Mouse (Mus musculus) intestine, postnatal 0 days (tissue): ENCODE results near the gene Herc3. TPM values are rescaled to one million over a fixed set of nuclear protein-coding genes. Genes with fewer than 3 reads are reported as not detected.
A peak's percentile ranks its signal among the peaks of the same experiment; 100 is the strongest.

Experiments
- ATAC-seq: fragments of 200-750 bp; cut with Nextera tagmentation; 2 replicates; pipeline ENCODE4 v1.8.0; 2017; ENCODE audit warnings: mild to moderate bottlenecking, moderate TSS enrichment, moderate library complexity
- H3K27ac ChIP-seq: fragments of 300-500 bp; sonication (generic); 2 replicates; pipeline ENCODE4 v1.5.1; 2014; ENCODE audit warnings: mild to moderate bottlenecking, low read depth, low read length, moderate library complexity
- H3K27me3 ChIP-seq: fragments of 300-500 bp; sonication (generic); replicated peaks from 2 replicates; pipeline ENCODE4 v1.6.1; 2014; ENCODE audit warnings: low read length, mixed read lengths; ENCODE audit not compliant: control insufficient read depth, insufficient read depth
- H3K36me3 ChIP-seq: fragments of 300-500 bp; sonication (generic); 2 replicates; pipeline ENCODE4 v1.6.1; 2014; ENCODE audit warnings: mild to moderate bottlenecking, moderate library complexity; ENCODE audit not compliant: control insufficient read depth, insufficient read depth
- H3K4me1 ChIP-seq: fragments of 300-500 bp; sonication (generic); replicated peaks from 2 replicates; pipeline ENCODE4 v1.6.1; 2014; ENCODE audit warnings: antibody characterized with exemption, low read length, mixed read lengths; ENCODE audit not compliant: control insufficient read depth, insufficient read depth
- H3K4me2 ChIP-seq: fragments of 300-500 bp; sonication (generic); replicated peaks from 2 replicates; pipeline ENCODE4 v1.6.1; 2014; ENCODE audit warnings: low read depth, mild to moderate bottlenecking, moderate library complexity
- H3K4me3 ChIP-seq: fragments of 300-500 bp; sonication (generic); 2 replicates; pipeline ENCODE4 v1.5.1; 2014; ENCODE audit warnings: low read depth, low read length
- H3K9ac ChIP-seq: fragments of 300-500 bp; sonication (generic); 2 replicates; pipeline ENCODE4 v1.6.1; 2014; ENCODE audit warnings: mild to moderate bottlenecking, low read depth, low read length
- H3K9me3 ChIP-seq: fragments of 300-500 bp; sonication (generic); 2 replicates; pipeline ENCODE4 v1.6.1; 2016; ENCODE audit warnings: mixed run types; ENCODE audit not compliant: control insufficient read depth
- CTCF ChIP-seq: sonication (generic); IDR thresholded peaks from 2 replicates; pipeline ENCODE4 v1.5.1; 2016; ENCODE audit warnings: low read depth, mild to moderate bottlenecking, control low read depth, antibody characterized with exemption, moderate library complexity
- WGBS: fragments of 180-500 bp; shearing (Covaris S2); extraction: QIAGEN DNeasy Blood & Tissue Kit; methylation state at CpG from one replicate; pipeline ENCODE4 v1.1.7; 2014; 5-methylcytosine and 5-hydroxymethylcytosine counted together
- polyA plus RNA-seq: library from polyadenylated mRNA; unstranded; fragments of >200 nt; fragmentation: Nextera tagmentation; extraction: Ambion mirVana; gene quantifications from 2 replicates; pipeline ENCODE4 v1.2.1, GENCODE M21; 2015

Herc3 gene
- polyA plus RNA-seq, 1 experiment from 2014 or later: 14.3 TPM

GRCm38 (mm10) chr6:58828582-58828981 lies 2.7 kb upstream of the Herc3 start:
- ATAC-seq: no peak
- no peaks in the 10 kb centered on the region for H3K9me3 ChIP-seq
- H3K36me3 ChIP-seq: no peaks in the 10 kb centered on the region
- H3K9ac ChIP-seq: no peak overlapping the region
- 92% methylated on average over 1 of the region's 1 CpGs for WGBS
- no peak overlapping the region for H3K27ac ChIP-seq
- no peak for TF ChIP-seq CTCF
- no peaks in the 10 kb centered on the region for H3K27me3 ChIP-seq
- 0 out of 2 replicates have a peak, but pooled peaks cover 2% of the 10 kb centered on the region for H3K4me1 ChIP-seq
- no peak overlapping the region for H3K4me2 ChIP-seq
- H3K4me3 ChIP-seq: no peak overlapping the region

- no peaks in the 10 kb centered on the region for H3K36me3 ChIP-seq
- H3K9ac ChIP-seq: no peak overlapping the region
- no peak overlapping the region for H3K27ac ChIP-seq
- WGBS: 12% methylated on average over 7 of the region's 7 CpGs
- no peaks in the 10 kb centered on the region for H3K27me3 ChIP-seq
- H3K4me3 ChIP-seq: peak overlapping the region; percentile 87
- no peak for TF ChIP-seq CTCF
- no peak for ATAC-seq
- H3K4me2 ChIP-seq: peak overlapping the region; percentile 84
- no peaks in the 10 kb centered on the region for H3K9me3 ChIP-seq
- H3K4me1 ChIP-seq: 0 out of 2 replicates have a peak, but pooled peaks cover 2% of the 10 kb centered on the region
Observed at GRCm38 (mm10) chr6:58830840-58831231, 429 bp upstream of the Herc3 start.

- Histone ChIP-seq H3K27ac (no peak overlapping the region), H3K4me1 (0 out of 2 replicates have a peak, but pooled peaks cover 2% of the 10 kb centered on the region), H3K9me3 (no peaks in the 10 kb centered on the region), H3K36me3 (no peaks in the 10 kb centered on the region), H3K4me3 (peak overlapping the region; percentile 87), H3K9ac (no peak overlapping the region), H3K27me3 (no peaks in the 10 kb centered on the region), H3K4me2 (peak overlapping the region; percentile 84)
- 25% methylated on average over 7 of the region's 7 CpGs for WGBS
- no peak for ATAC-seq
- peak; percentile 55 for TF ChIP-seq CTCF
Observed at GRCm38 (mm10) chr6:58832591-58833018, 1.3 kb downstream of the Herc3 start.

GRCm38 (mm10) chr6:58834470-58834869 lies 3.2 kb downstream of the Herc3 start:
- H3K4me3 ChIP-seq: no peak overlapping the region
- H3K27me3 ChIP-seq: no peaks in the 10 kb centered on the region
- no peak for ATAC-seq
- 80% methylated on average over 7 of the region's 7 CpGs for WGBS
- no peaks in the 10 kb centered on the region for H3K36me3 ChIP-seq
- no peak for TF ChIP-seq CTCF
- no peak overlapping the region for H3K4me2 ChIP-seq
- 0 out of 2 replicates have a peak, but pooled peaks cover 2% of the 10 kb centered on the region for H3K4me1 ChIP-seq
- H3K27ac ChIP-seq: no peak overlapping the region
- H3K9ac ChIP-seq: no peak overlapping the region
- H3K9me3 ChIP-seq: no peaks in the 10 kb centered on the region

GRCm38 (mm10) chr6:58835591-58835990 lies 4.3 kb downstream of the Herc3 start:
- no peak for ATAC-seq
- Histone ChIP-seq H3K9me3 (no peaks in the 10 kb centered on the region), H3K4me1 (0 out of 2 replicates have a peak, but pooled peaks cover 2% of the 10 kb centered on the region), H3K4me2 (no peak overlapping the region), H3K27me3 (no peaks in the 10 kb centered on the region), H3K27ac (no peak overlapping the region), H3K4me3 (no peak overlapping the region), H3K9ac (no peak overlapping the region), H3K36me3 (no peaks in the 10 kb centered on the region)
- WGBS: 90% methylated on average over 1 of the region's 1 CpGs
- no peak for TF ChIP-seq CTCF

GRCm38 (mm10) chr6:58836476-58836875 lies 5.2 kb downstream of the Herc3 start:
- Histone ChIP-seq H3K27me3 (no peaks in the 10 kb centered on the region), H3K9me3 (no peaks in the 10 kb centered on the region), H3K9ac (no peak overlapping the region), H3K36me3 (no peaks in the 10 kb centered on the region), H3K27ac (no peak overlapping the region; the same call in 1 of the 2 replicates), H3K4me1 (no peaks in the 10 kb centered on the region), H3K4me2 (no peak overlapping the region), H3K4me3 (no peak overlapping the region)
- 70% methylated on average over 2 of the region's 2 CpGs for WGBS
- no peak for ATAC-seq
- no peak for TF ChIP-seq CTCF

GRCm38 (mm10) chr6:58837917-58838316 lies 6.7 kb downstream of the Herc3 start:
- Histone ChIP-seq H3K9me3 (no peaks in the 10 kb centered on the region), H3K27me3 (no peaks in the 10 kb centered on the region), H3K27ac (no peak overlapping the region), H3K4me1 (no peaks in the 10 kb centered on the region), H3K36me3 (no peaks in the 10 kb centered on the region), H3K9ac (no peak overlapping the region), H3K4me3 (no peak overlapping the region), H3K4me2 (no peak overlapping the region)
- 58% methylated on average over 1 of the region's 1 CpGs for WGBS
- TF ChIP-seq CTCF: no peak
- ATAC-seq: no peak
